Mouse (Mus musculus) heart, adult 2 months (tissue): Measurements from ENCODE around the gene Cdk16.

Source experiments
- CTCF ChIP-seq: fragments of 200-600 bp; IDR thresholded peaks from 2 replicates; pipeline ENCODE4 v1.8.1; 2022; ENCODE audit warnings: antibody characterized with exemption, mild to moderate bottlenecking, moderate library complexity
- EP300 ChIP-seq: fragments of 200-500 bp; IDR thresholded peaks from 2 replicates; pipeline ENCODE4 v1.6.1; 2011; ENCODE audit warnings: low read depth, low read length, control low read depth; ENCODE audit not compliant: insufficient read depth
- POLR2A ChIP-seq: fragments of 200-500 bp; IDR thresholded peaks from 2 replicates; pipeline ENCODE4 v1.6.1; 2011; ENCODE audit warnings: mild to moderate bottlenecking, low read depth, low read length, control low read depth; ENCODE audit not compliant: insufficient read depth

GRCm38 (mm10) chrX:20687519-20688067 lies at the start of gene Cdk16:
- no peak for TF ChIP-seq CTCF
- TF ChIP-seq POLR2A: 0 out of 2 replicates have a peak, but pooled peaks have one; percentile 26
- no peak for TF ChIP-seq EP300
